Mouse (Mus musculus) embryo, embryonic 9.5 days (tissue): Measurements from ENCODE around the gene Fgfr1op.
"Not testable (repeated sequence)": the region's sequence is repeated elsewhere in the genome, so short reads cannot be mapped to it uniquely, and the experiment has no call there.

Experiments used
- DNase-seq: peaks from one replicate; pipeline ENCODE4 v3.0.0-alpha.2; 2017; ENCODE audit errors: extremely low spot score

Fgfr1op gene

GRCm38 (mm10) chr17:8170331-8170730, 5.0 kb downstream of the Fgfr1op start:
- no peak for DNase-seq

GRCm38 (mm10) chr17:8171081-8171480, 5.8 kb downstream of the Fgfr1op start:
- no peak for DNase-seq

- no peak for DNase-seq
Observed at GRCm38 (mm10) chr17:8177090-8177489, 11.8 kb downstream of the Fgfr1op start.

- no peak for DNase-seq
Observed at GRCm38 (mm10) chr17:8183815-8184214, 18.5 kb downstream of the Fgfr1op start.

GRCm38 (mm10) chr17:8184217-8184616, 18.9 kb downstream of the Fgfr1op start:
- DNase-seq = no peak

- DNase-seq = no peak
Observed at GRCm38 (mm10) chr17:8193678-8194077, 28.4 kb downstream of the Fgfr1op start.

- DNase-seq = no peak
Observed at GRCm38 (mm10) chr17:8195685-8196376, 30.5 kb downstream of the Fgfr1op start.

GRCm38 (mm10) chr17:8197652-8198051, 32.4 kb downstream of the Fgfr1op start:
- no peak for DNase-seq

- no peak for DNase-seq
Observed at GRCm38 (mm10) chr17:8199067-8199935, 34.0 kb downstream of the Fgfr1op start.

GRCm38 (mm10) chr17:8199936-8200330, 34.6 kb downstream of the Fgfr1op start:
- DNase-seq = no peak

- no peak for DNase-seq
Observed at GRCm38 (mm10) chr17:8203487-8203886, 38.2 kb downstream of the Fgfr1op start.

GRCm38 (mm10) chr17:8205221-8205631, 39.9 kb downstream of the Fgfr1op start:
- DNase-seq = not testable (repeated sequence)

- DNase-seq = no peak
Observed at GRCm38 (mm10) chr17:8206691-8207090, 41.4 kb downstream of the Fgfr1op start.

- DNase-seq = no peak
Observed at GRCm38 (mm10) chr17:8209696-8210095, 44.4 kb downstream of the Fgfr1op start.

GRCm38 (mm10) chr17:8210170-8210569, 44.9 kb downstream of the Fgfr1op start:
- DNase-seq = no peak

- DNase-seq = no peak
Observed at GRCm38 (mm10) chr17:8210675-8211074, 45.4 kb downstream of the Fgfr1op start.

GRCm38 (mm10) chr17:8211399-8211798, 46.1 kb downstream of the Fgfr1op start:
- no peak for DNase-seq

- DNase-seq = no peak
Observed at GRCm38 (mm10) chr17:8214369-8214768, 49.1 kb downstream of the Fgfr1op start.

GRCm38 (mm10) chr17:8215016-8215745, 49.9 kb downstream of the Fgfr1op start:
- no peak for DNase-seq

- no peak for DNase-seq
Observed at GRCm38 (mm10) chr17:8223225-8223624, 57.9 kb downstream of the Fgfr1op start.

- no peak for DNase-seq
Observed at GRCm38 (mm10) chr17:8224072-8224471, 58.8 kb downstream of the Fgfr1op start.

GRCm38 (mm10) chr17:8225166-8225565, 59.9 kb downstream of the Fgfr1op start:
- DNase-seq = no peak
